Mouse (Mus musculus) erythroblast, embryonic 14.5 days (primary cell): ENCODE data around the gene 4930579F01Rik.

ENCODE experiments used
- GATA1 ChIP-seq: IDR thresholded peaks from 2 replicates; pipeline ENCODE4 v1.6.1; 2012; ENCODE audit warnings: low read length, inconsistent platforms, mixed read lengths
- TAL1 ChIP-seq: IDR thresholded peaks from 3 replicates; pipeline ENCODE4 v1.6.1; 2012; ENCODE audit warnings: low read length, inconsistent platforms, mixed read lengths

DNA sequence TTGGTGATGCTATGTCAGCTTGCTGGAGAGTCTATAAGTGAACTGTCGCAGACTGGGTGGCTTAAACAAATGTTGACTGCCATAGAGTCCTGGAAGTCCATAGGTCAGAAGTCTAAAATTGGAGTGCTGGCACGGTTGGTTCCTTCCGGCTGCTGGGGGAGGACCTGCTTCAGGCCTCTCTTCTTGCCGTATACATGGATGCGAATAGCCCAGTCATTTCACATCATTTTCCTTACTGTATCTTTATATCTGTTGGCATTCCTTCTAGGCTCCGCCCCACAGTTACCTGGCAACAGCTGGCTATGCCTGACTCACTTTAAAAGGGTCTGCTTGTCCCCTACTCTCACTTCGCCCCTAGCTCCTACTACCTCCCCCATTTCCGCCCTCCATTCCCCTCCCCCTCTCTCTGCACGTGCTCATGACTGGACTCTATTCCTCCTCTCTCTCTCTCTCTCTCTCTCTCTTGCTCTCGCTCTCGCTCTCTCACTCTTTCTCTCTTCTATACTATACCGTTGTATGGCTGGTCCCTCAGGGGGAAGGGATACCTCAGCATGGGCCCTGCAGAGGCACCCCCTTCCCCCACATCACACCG, 30.8 kb upstream of the 4930579F01Rik start:
- TF ChIP-seq GATA1 (no peak), TAL1 (no peak)
